Mouse (Mus musculus) E14TG2a.4 (cell line): ENCODE data around the gene Sema4c.

ENCODE experiments used
- CTCF ChIP-seq: conservative IDR thresholded peaks from 2 replicates; pipeline ENCODE4 v1.5.1; 2014; ENCODE audit warnings: low read length
- NANOG ChIP-seq: IDR thresholded peaks from 2 replicates; pipeline ENCODE4 v1.6.1; 2014; ENCODE audit warnings: borderline replicate concordance, low read length, mixed read lengths
- POU5F1 ChIP-seq: IDR thresholded peaks from 2 replicates; pipeline ENCODE4 v1.6.1; 2014; ENCODE audit warnings: low read length, borderline replicate concordance

DNA sequence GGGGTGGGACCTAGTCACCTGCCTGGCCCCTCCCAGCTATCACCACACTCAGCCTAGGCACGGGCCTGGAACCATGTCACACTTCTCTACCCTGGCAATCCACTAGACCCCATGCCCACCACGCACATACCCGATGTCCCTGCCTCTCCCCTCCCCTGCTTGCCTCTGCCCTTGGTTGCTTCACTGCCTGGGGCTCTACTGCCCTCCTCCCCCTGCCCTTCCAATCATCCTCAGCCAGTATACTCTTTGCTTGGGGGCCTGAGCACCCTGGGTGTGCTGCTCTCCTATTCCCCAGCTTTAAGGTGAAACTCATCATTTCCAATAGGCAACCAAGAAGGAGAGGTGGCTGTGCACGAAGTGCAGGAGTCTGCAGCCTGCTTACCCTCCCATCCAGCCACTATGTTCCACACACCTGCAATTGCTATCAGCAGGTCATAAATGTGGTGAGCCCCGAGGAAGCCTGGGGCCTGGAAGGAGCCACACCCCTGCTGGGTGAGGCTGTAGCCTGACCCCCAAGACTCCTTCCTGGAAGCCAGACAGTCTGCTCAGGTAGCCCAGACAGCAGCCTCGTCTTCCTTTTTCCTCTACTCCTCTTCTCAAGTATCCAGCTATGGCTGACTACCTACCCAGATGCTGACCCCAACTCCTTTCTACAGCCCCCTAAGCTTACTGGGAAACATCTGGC lies 19.0 kb upstream of the Sema4c start:
- TF ChIP-seq CTCF (no peak), NANOG (no peak), POU5F1 (no peak)
